Mouse (Mus musculus): ENCODE measurements around the gene Angel1. TPM values are rescaled to one million over a fixed set of nuclear protein-coding genes. Genes with fewer than 3 reads are reported as not detected.

Gene Angel1
- polyA plus RNA-seq (2015; fragmentation: Nextera tagmentation; extraction: Ambion mirVana), result 10.0 and 13.0 TPM in 2 replicates

DNA sequence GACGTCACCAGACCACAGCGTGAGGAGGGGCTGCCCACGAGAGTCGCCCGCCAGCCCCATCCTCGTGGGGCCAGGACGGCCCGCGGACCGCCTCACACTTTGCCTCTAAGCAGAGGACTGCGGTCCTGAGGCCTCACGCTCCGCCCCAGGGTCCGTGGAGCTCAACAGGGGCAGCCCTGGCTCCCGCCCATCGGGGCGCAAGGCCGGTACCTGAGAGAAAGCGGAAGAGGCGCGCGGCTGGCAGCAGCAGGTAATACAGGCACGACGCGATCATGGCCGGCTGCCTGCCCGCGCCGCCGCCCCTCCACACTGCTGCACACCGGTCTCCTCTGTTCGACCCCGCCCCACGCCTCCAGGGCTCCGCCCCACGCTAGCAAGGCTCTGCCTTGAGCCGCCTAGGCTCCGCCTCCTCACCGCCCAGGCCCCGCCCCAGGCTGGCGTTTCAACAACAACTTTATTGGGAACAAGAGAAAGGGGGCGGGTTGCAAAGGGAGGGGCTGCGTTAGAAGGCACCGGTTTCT is at the start of gene Angel1:
Gene Angel1, minus strand, starts transcription at position 341 of the 521 bp plus-strand sequence.
- H3K4me1 ChIP-seq (ENCODE audit: control insufficient read depth, insufficient read depth, low read depth, low read length), result peaks cover 6% of the 10 kb centered on the region
- H3K27me3 ChIP-seq (replicated peaks; ENCODE audit: control insufficient read depth, insufficient read depth, low read length), result no peaks in the 10 kb centered on the region
- H3K4me3 ChIP-seq (ENCODE audit: low read length), result peak within 1 kb of the TSS; percentile 82
- no peaks in the 10 kb centered on the region for H3K9me3 ChIP-seq (ENCODE audit: control insufficient read depth, low read length)
- H3K4me2 ChIP-seq (ENCODE audit: low read length), result peak within 1 kb of the TSS; percentile 88
- H3K27ac ChIP-seq (ENCODE audit: low read depth, low read length), result peak within 1 kb of the TSS; percentile 77; the same call in 1 of the 2 replicates
- peak within 1 kb of the TSS; percentile 80 for H3K9ac ChIP-seq (ENCODE audit: low read depth, low read length)
- H3K36me3 ChIP-seq (ENCODE audit: control insufficient read depth, insufficient read depth, low read length), result no peaks in the 10 kb centered on the region
- under 1% methylated on average over 44 of the region's 44 CpGs for WGBS
- ATAC-seq, result peak; percentile 99

DNA sequence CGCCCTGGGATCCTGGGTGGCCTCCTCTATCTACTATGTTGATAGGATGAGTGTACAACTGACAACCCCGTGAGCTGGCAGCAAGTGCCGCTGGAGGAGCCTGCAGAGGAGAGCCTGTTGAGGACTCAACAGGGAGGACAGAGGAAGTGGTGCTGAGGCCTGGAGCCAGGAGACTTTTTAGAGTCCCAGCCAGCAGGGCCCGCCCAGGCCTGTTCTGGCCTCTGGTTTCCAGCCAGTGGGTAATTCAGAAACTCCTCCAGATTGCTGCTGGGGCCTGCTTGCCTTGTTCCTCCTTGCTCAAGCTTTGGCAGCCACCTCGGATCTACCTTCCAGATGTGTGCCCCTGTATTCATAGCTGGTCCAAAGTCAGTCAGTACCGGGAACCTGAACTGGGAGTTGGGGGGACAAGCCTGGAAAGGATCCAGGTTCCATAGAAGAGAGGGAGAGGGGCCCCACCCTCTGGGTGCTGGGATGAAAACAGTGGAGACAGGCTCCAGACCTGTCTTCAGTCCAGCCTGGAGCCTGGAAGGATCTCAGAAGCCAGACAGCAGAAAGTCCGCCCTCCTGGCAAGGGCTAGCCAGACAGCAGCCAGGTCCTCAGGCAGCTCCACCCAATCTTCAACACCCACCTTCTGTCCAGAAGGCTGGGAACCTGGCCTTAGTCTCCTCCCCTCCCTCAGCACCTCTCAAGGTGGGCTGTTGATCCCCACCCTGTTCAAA is 49.5 kb upstream of the Angel1 start:
- H3K9ac ChIP-seq (ENCODE audit: low read depth, low read length), result peak overlapping the region; percentile 22; the same call in 1 of the 2 replicates
- no peaks in the 10 kb centered on the region for H3K36me3 ChIP-seq (ENCODE audit: control insufficient read depth, insufficient read depth, low read length)
- no peak for ATAC-seq
- no peak overlapping the region for H3K4me3 ChIP-seq (ENCODE audit: low read length)
- no peaks in the 10 kb centered on the region for H3K9me3 ChIP-seq (ENCODE audit: control insufficient read depth, low read length)
- H3K4me2 ChIP-seq (ENCODE audit: low read length), result no peak overlapping the region
- 78% methylated on average over 7 of the region's 7 CpGs for WGBS
- peaks cover 9% of the 10 kb centered on the region; the same call in 1 of the 2 replicates for H3K4me1 ChIP-seq (ENCODE audit: control insufficient read depth, insufficient read depth, low read depth, low read length)
- H3K27ac ChIP-seq (ENCODE audit: low read depth, low read length), result 0 out of 2 replicates have a peak overlapping the region, but pooled peaks have one; percentile 44
- no peaks in the 10 kb centered on the region for H3K27me3 ChIP-seq (replicated peaks; ENCODE audit: control insufficient read depth, insufficient read depth, low read length)

DNA sequence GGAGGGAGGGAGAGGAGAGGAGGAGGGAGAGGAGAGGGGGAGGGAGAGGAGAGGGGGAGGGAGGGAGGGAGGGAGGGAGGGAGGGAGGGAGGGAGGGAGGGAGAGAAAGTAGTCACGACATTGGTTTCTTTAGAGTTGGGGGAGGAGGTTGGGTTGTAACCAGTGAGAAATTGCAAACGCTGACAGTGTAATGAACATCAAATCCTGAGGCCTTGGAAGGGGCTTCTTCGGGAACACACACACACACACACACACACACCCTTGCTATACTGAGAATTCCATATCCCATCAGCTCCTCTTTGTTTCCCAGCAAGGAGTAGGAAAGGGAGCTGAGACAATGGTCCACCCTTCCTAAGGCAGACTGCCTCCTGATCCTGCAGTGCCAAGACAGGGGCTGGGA is 46.3 kb upstream of the Angel1 start:
- H3K9me3 ChIP-seq (ENCODE audit: control insufficient read depth, low read length), result no peaks in the 10 kb centered on the region
- H3K4me2 ChIP-seq (ENCODE audit: low read length), result no peak overlapping the region
- no peaks in the 10 kb centered on the region for H3K36me3 ChIP-seq (ENCODE audit: control insufficient read depth, insufficient read depth, low read length)
- peak overlapping the region; percentile 39; the same call in 1 of the 2 replicates for H3K27ac ChIP-seq (ENCODE audit: low read depth, low read length)
- 18% methylated on average over 3 of the region's 3 CpGs for WGBS
- ATAC-seq, result 0 out of 2 replicates have a peak, but pooled peaks have one; percentile 21
- peaks cover 16% of the 10 kb centered on the region for H3K4me1 ChIP-seq (ENCODE audit: control insufficient read depth, insufficient read depth, low read depth, low read length)
- no peaks in the 10 kb centered on the region for H3K27me3 ChIP-seq (replicated peaks; ENCODE audit: control insufficient read depth, insufficient read depth, low read length)
- no peak overlapping the region for H3K4me3 ChIP-seq (ENCODE audit: low read length)
- peak overlapping the region; percentile 23; the same call in 1 of the 2 replicates for H3K9ac ChIP-seq (ENCODE audit: low read depth, low read length)

GRCm38 (mm10) chr12:86771823-86772427 is 45.7 kb upstream of the Angel1 start:
- Histone ChIP-seq H3K4me3 (ENCODE audit: low read length) (no peak overlapping the region), H3K4me2 (ENCODE audit: low read length) (peak overlapping the region; percentile 37), H3K9ac (ENCODE audit: low read depth, low read length) (peak overlapping the region; percentile 18), H3K9me3 (ENCODE audit: control insufficient read depth, low read length) (no peaks in the 10 kb centered on the region), H3K36me3 (ENCODE audit: control insufficient read depth, insufficient read depth, low read length) (no peaks in the 10 kb centered on the region), H3K27ac (ENCODE audit: low read depth, low read length) (peak overlapping the region; percentile 8; the same call in 1 of the 2 replicates), H3K27me3 (replicated peaks; ENCODE audit: control insufficient read depth, insufficient read depth, low read length) (no peaks in the 10 kb centered on the region), H3K4me1 (ENCODE audit: control insufficient read depth, insufficient read depth, low read depth, low read length) (peaks cover 16% of the 10 kb centered on the region)
- 13% methylated on average over 12 of the region's 12 CpGs for WGBS
- peak; percentile 71; the same call in 1 of the 2 replicates for ATAC-seq

GRCm38 (mm10) chr12:86770927-86771326 is 44.7 kb upstream of the Angel1 start:
- Histone ChIP-seq H3K4me2 (ENCODE audit: low read length) (no peak overlapping the region), H3K9ac (ENCODE audit: low read depth, low read length) (no peak overlapping the region), H3K36me3 (ENCODE audit: control insufficient read depth, insufficient read depth, low read length) (no peaks in the 10 kb centered on the region), H3K27ac (ENCODE audit: low read depth, low read length) (peak overlapping the region; percentile 63), H3K4me1 (ENCODE audit: control insufficient read depth, insufficient read depth, low read depth, low read length) (peaks cover 16% of the 10 kb centered on the region), H3K4me3 (ENCODE audit: low read length) (no peak overlapping the region), H3K9me3 (ENCODE audit: control insufficient read depth, low read length) (no peaks in the 10 kb centered on the region), H3K27me3 (replicated peaks; ENCODE audit: control insufficient read depth, insufficient read depth, low read length) (no peaks in the 10 kb centered on the region)
- 12% methylated on average over 3 of the region's 3 CpGs for WGBS
- no peak for ATAC-seq

- 16% methylated on average over 4 of the region's 4 CpGs for WGBS
- Histone ChIP-seq H3K4me2 (ENCODE audit: low read length) (no peak overlapping the region), H3K27ac (ENCODE audit: low read depth, low read length) (peak overlapping the region; percentile 71; the same call in 1 of the 2 replicates), H3K4me3 (ENCODE audit: low read length) (no peak overlapping the region), H3K27me3 (replicated peaks; ENCODE audit: control insufficient read depth, insufficient read depth, low read length) (no peaks in the 10 kb centered on the region), H3K36me3 (ENCODE audit: control insufficient read depth, insufficient read depth, low read length) (no peaks in the 10 kb centered on the region), H3K4me1 (ENCODE audit: control insufficient read depth, insufficient read depth, low read depth, low read length) (peaks cover 16% of the 10 kb centered on the region), H3K9me3 (ENCODE audit: control insufficient read depth, low read length) (no peaks in the 10 kb centered on the region), H3K9ac (ENCODE audit: low read depth, low read length) (peak overlapping the region; percentile 11; the same call in 1 of the 2 replicates)
- peak; percentile 55 for ATAC-seq
Measured at GRCm38 (mm10) chr12:86770261-86770670, 44.0 kb upstream of the Angel1 start.

DNA sequence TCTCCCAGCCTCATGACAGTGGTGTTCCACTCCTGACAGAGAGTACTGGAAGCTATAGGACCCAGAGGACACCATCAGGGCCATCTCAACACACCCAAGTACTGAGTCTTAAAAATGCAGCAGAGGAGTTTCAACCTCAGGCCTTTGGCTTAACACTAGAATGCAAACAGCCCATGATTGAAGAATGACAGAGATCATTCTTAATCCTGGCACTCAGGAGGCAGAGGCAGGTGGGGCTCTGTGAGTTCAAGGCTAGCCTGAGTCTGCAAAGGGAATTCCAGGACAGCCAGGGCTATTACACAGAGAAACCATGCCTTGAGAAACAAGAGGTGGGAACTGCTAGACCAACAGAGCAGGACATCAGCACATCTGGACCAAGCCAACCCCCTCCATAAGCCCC is 43.6 kb upstream of the Angel1 start:
- peak overlapping the region; percentile 11; the same call in 1 of the 2 replicates for H3K9ac ChIP-seq (ENCODE audit: low read depth, low read length)
- H3K36me3 ChIP-seq (ENCODE audit: control insufficient read depth, insufficient read depth, low read length), result no peaks in the 10 kb centered on the region
- H3K4me1 ChIP-seq (ENCODE audit: control insufficient read depth, insufficient read depth, low read depth, low read length), result peaks cover 16% of the 10 kb centered on the region
- no peak for ATAC-seq
- no peak overlapping the region for H3K4me2 ChIP-seq (ENCODE audit: low read length)
- H3K4me3 ChIP-seq (ENCODE audit: low read length), result no peak overlapping the region
- no peaks in the 10 kb centered on the region for H3K27me3 ChIP-seq (replicated peaks; ENCODE audit: control insufficient read depth, insufficient read depth, low read length)
- H3K27ac ChIP-seq (ENCODE audit: low read depth, low read length), result peak overlapping the region; percentile 71; the same call in 1 of the 2 replicates
- H3K9me3 ChIP-seq (ENCODE audit: control insufficient read depth, low read length), result no peaks in the 10 kb centered on the region

GRCm38 (mm10) chr12:86768986-86769580 is 42.8 kb upstream of the Angel1 start:
- H3K9ac ChIP-seq (ENCODE audit: low read depth, low read length), result no peak overlapping the region
- no peaks in the 10 kb centered on the region for H3K9me3 ChIP-seq (ENCODE audit: control insufficient read depth, low read length)
- no peak overlapping the region for H3K27ac ChIP-seq (ENCODE audit: low read depth, low read length)
- ATAC-seq, result no peak
- no peak overlapping the region for H3K4me3 ChIP-seq (ENCODE audit: low read length)
- 27% methylated on average over 4 of the region's 4 CpGs for WGBS
- H3K27me3 ChIP-seq (replicated peaks; ENCODE audit: control insufficient read depth, insufficient read depth, low read length), result no peaks in the 10 kb centered on the region
- H3K36me3 ChIP-seq (ENCODE audit: control insufficient read depth, insufficient read depth, low read length), result no peaks in the 10 kb centered on the region
- peaks cover 16% of the 10 kb centered on the region for H3K4me1 ChIP-seq (ENCODE audit: control insufficient read depth, insufficient read depth, low read depth, low read length)
- H3K4me2 ChIP-seq (ENCODE audit: low read length), result no peak overlapping the region

All from hindbrain, embryonic 16.5 days (tissue).